Mouse (Mus musculus) testis, adult 2 months (tissue): ENCODE data around the gene Plxnc1. TPM values are rescaled to one million over a fixed set of nuclear protein-coding genes. Genes with fewer than 3 reads are reported as not detected.

Experiments
- H3K27ac ChIP-seq: fragments of 200-500 bp; 2 replicates; pipeline ENCODE4 v1.5.1; 2012; ENCODE audit warnings: low read depth, low read length; ENCODE audit not compliant: control insufficient read depth, insufficient read depth
- H3K27me3 ChIP-seq: fragments of 200-500 bp; 2 replicates; pipeline ENCODE4 v1.6.1; 2012; ENCODE audit warnings: mild to moderate bottlenecking, low read length, moderate library complexity; ENCODE audit not compliant: control insufficient read depth, insufficient read depth
- H3K36me3 ChIP-seq: fragments of 200-500 bp; 2 replicates; pipeline ENCODE4 v1.6.1; 2012; ENCODE audit warnings: mild to moderate bottlenecking, low read length; ENCODE audit not compliant: control insufficient read depth, insufficient read depth
- H3K4me1 ChIP-seq: fragments of 200-500 bp; 2 replicates; pipeline ENCODE4 v1.6.1; 2012; ENCODE audit warnings: low read length; ENCODE audit not compliant: control insufficient read depth, insufficient read depth
- H3K4me3 ChIP-seq: fragments of 200-500 bp; 2 replicates; pipeline ENCODE4 v1.5.1; 2012; ENCODE audit warnings: low read depth, mild to moderate bottlenecking, low read length, moderate library complexity, mixed read lengths; ENCODE audit not compliant: control insufficient read depth
- CTCF ChIP-seq: fragments of 200-500 bp; IDR thresholded peaks from 2 replicates; pipeline ENCODE4 v1.5.1; 2012; ENCODE audit warnings: low read depth, mild to moderate bottlenecking, inconsistent platforms, low read length, moderate library complexity; ENCODE audit not compliant: control insufficient read depth, insufficient read depth, insufficient replicate concordance
- POLR2A ChIP-seq: fragments of 200-500 bp; IDR thresholded peaks from 2 replicates; pipeline ENCODE4 v1.6.1; 2012; ENCODE audit warnings: low read depth, mild to moderate bottlenecking, inconsistent platforms, low read length, moderate library complexity; ENCODE audit not compliant: control insufficient read depth
- polyA plus RNA-seq: library from polyadenylated mRNA; depleted of rRNA; stranded (reverse); fragments of >200 nt; gene quantifications from 2 replicates; pipeline ENCODE4 v1.2.3, GENCODE M21; 2012

Gene Plxnc1
- polyA plus RNA-seq, 1 experiment: 4.0 TPM

DNA sequence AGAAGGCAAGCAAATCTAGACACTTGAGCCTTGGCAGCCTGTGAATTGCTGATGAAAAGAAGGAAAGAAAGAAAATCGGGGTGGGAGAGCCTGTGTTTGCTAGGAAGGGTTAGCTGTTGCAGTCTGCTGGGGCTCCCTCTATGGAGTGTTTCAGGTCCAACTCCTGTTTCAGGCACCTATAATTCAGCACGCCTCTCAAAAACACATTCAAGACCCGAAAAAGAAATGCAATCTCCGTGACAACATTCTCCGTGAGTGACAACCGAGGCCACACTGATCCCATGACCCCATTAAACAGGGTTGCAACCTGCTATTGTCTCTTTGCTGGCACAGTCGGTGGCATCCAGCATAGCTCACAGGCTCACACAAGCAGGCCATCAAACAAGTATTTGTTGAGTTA lies 3.8 kb downstream of the Plxnc1 start:
- no peak overlapping the region for H3K4me3 ChIP-seq
- H3K36me3 ChIP-seq: no peaks in the 10 kb centered on the region
- H3K27ac ChIP-seq: no peak overlapping the region
- TF ChIP-seq POLR2A (no peak), CTCF (no peak)
- no peaks in the 10 kb centered on the region for H3K27me3 ChIP-seq
- H3K4me1 ChIP-seq: peaks cover 11% of the 10 kb centered on the region

- H3K4me1 ChIP-seq: peaks cover 11% of the 10 kb centered on the region
- no peak overlapping the region for H3K4me3 ChIP-seq
- no peak overlapping the region for H3K27ac ChIP-seq
- TF ChIP-seq CTCF: no peak
- no peak for TF ChIP-seq POLR2A
- no peaks in the 10 kb centered on the region for H3K27me3 ChIP-seq
- no peaks in the 10 kb centered on the region for H3K36me3 ChIP-seq
These were observed 4.6 kb downstream of the Plxnc1 start for GRCm38 (mm10) chr10:94940061-94940460.

- Histone ChIP-seq H3K27ac (no peak overlapping the region), H3K27me3 (no peaks in the 10 kb centered on the region), H3K36me3 (no peaks in the 10 kb centered on the region), H3K4me1 (peaks cover 7% of the 10 kb centered on the region), H3K4me3 (no peak overlapping the region)
- TF ChIP-seq POLR2A: no peak
- TF ChIP-seq CTCF: no peak
These were observed 5.7 kb downstream of the Plxnc1 start for GRCm38 (mm10) chr10:94938899-94939298.

DNA sequence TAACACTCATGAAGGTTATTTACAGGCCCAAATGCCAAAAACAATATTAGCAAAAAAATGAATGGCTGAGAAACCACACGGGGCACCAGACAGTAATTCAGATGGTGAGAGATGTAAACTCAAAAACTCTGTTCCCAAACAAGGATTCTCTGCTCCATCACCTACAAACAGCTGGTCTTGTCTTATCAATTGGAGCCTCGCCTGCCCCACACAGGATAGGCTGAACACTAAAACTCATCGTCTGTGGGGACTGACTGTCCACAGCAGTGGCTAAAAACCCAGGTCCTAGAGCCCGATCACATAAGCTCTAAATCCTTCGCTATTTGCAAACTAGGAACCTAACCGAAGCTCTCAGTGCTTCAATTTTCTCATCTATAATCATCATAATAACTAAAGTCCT lies 6.3 kb downstream of the Plxnc1 start:
- H3K4me1 ChIP-seq: peaks cover 3% of the 10 kb centered on the region

GRCm38 (mm10) chr10:94935270-94935669 lies 9.4 kb downstream of the Plxnc1 start:
- no peak overlapping the region for H3K4me3 ChIP-seq
- no peak for TF ChIP-seq POLR2A
- no peak for TF ChIP-seq CTCF
- no peaks in the 10 kb centered on the region for H3K27me3 ChIP-seq
- peaks cover 5% of the 10 kb centered on the region for H3K4me1 ChIP-seq
- no peak overlapping the region for H3K27ac ChIP-seq
- no peaks in the 10 kb centered on the region for H3K36me3 ChIP-seq

More for the DNA sequence above, 6.3 kb downstream of the Plxnc1 start:
- H3K27ac ChIP-seq: no peak overlapping the region
- TF ChIP-seq POLR2A (no peak), CTCF (no peak)
- H3K4me3 ChIP-seq: no peak overlapping the region
- no peaks in the 10 kb centered on the region for H3K27me3 ChIP-seq
- no peaks in the 10 kb centered on the region for H3K36me3 ChIP-seq

- Histone ChIP-seq H3K4me3 (no peak overlapping the region), H3K4me1 (peaks cover 5% of the 10 kb centered on the region), H3K27ac (no peak overlapping the region), H3K36me3 (no peaks in the 10 kb centered on the region), H3K27me3 (no peaks in the 10 kb centered on the region)
- TF ChIP-seq POLR2A (no peak), CTCF (no peak)
These were observed 10.5 kb downstream of the Plxnc1 start for GRCm38 (mm10) chr10:94934151-94934614.

GRCm38 (mm10) chr10:94931961-94932832 lies 12.4 kb downstream of the Plxnc1 start:
- TF ChIP-seq CTCF: no peak
- TF ChIP-seq POLR2A: no peak
- Histone ChIP-seq H3K36me3 (no peaks in the 10 kb centered on the region), H3K4me3 (no peak overlapping the region), H3K27me3 (no peaks in the 10 kb centered on the region), H3K27ac (no peak overlapping the region), H3K4me1 (peaks cover 5% of the 10 kb centered on the region)
